ENCODE assay signal across 15 mouse cellular contexts in genomic region chr3:102553935-102554670, GRCm38 (mm10).
"Had no signal": no experiment of that assay in that cellular context is flagged by ENCODE, and none has a peak within 500 bp of the region (broad histone marks: within the 10 kb centered on the region; RNA-seq: fewer than 3 reads in every experiment).

No protein-coding gene starts in this region.

- H3K9ac ChIP-seq: limb, embryonic 15.5 days; liver, embryonic 12.5 days; liver, embryonic 14.5 days; midbrain, embryonic 13.5 days; midbrain, embryonic 15.5 days; neural tube, embryonic 12.5 days; stomach, embryonic 15.5 days had no signal

- H3K9me3 ChIP-seq: limb, embryonic 15.5 days; liver, embryonic 12.5 days; megakaryocyte, embryonic 14.5 days; midbrain, embryonic 13.5 days; midbrain, embryonic 15.5 days; neural tube, embryonic 12.5 days; stomach, embryonic 15.5 days had no signal

- H3K4me2 ChIP-seq: limb, embryonic 15.5 days; liver, embryonic 12.5 days; midbrain, embryonic 11.5 days; midbrain, embryonic 13.5 days; midbrain, embryonic 15.5 days; neural tube, embryonic 12.5 days; stomach, embryonic 15.5 days had no signal

- DNase-seq: right cerebral cortex, postnatal 14 days; thymus, adult 2 months; thymus, postnatal 25 days; thymus, postnatal 4 days had no signal

- H3K36me3 ChIP-seq: limb, embryonic 15.5 days; liver, embryonic 12.5 days; midbrain, embryonic 13.5 days; midbrain, embryonic 15.5 days; neural tube, embryonic 12.5 days; stomach, embryonic 15.5 days had no signal

- H3K4me3 ChIP-seq: limb, embryonic 15.5 days; liver, embryonic 12.5 days; megakaryocyte, embryonic 14.5 days; midbrain, embryonic 13.5 days; midbrain, embryonic 15.5 days; neural tube, embryonic 12.5 days; stomach, embryonic 15.5 days had no signal

- H3K27me3 ChIP-seq: limb, embryonic 15.5 days; liver, embryonic 12.5 days; megakaryocyte, embryonic 14.5 days; midbrain, embryonic 13.5 days; midbrain, embryonic 15.5 days; neural tube, embryonic 12.5 days; stomach, embryonic 15.5 days had no signal

- H3K4me1 ChIP-seq: limb, embryonic 15.5 days; liver, embryonic 12.5 days; megakaryocyte, embryonic 14.5 days; midbrain, embryonic 13.5 days; midbrain, embryonic 15.5 days; neural tube, embryonic 12.5 days; stomach, embryonic 15.5 days had no signal

- ATAC-seq: liver, embryonic 12.5 days; midbrain, embryonic 13.5 days; midbrain, embryonic 15.5 days had no signal

- H3K27ac ChIP-seq: limb, embryonic 15.5 days; liver, embryonic 12.5 days; liver, embryonic 14.5 days; macrophage; midbrain, embryonic 13.5 days; midbrain, embryonic 15.5 days; neural tube, embryonic 12.5 days; stomach, embryonic 15.5 days; stomach, postnatal 0 days had no signal
